Mouse (Mus musculus): ENCODE results near the gene Olfr1220.

Gene Olfr1220

GRCm38 (mm10) chr2:89106735-89107134 is at the start of gene Olfr1220:
TSS of gene Olfr1220 (minus strand) at chr2:89106835.
- no peak for DNase-seq (ENCODE audit: low spot score)

GRCm38 (mm10) chr2:89151460-89151859 is 44.8 kb upstream of the Olfr1220 start, which contains the start of gene Olfr1223:
TSS of gene Olfr1223 (minus strand) at chr2:89151560.
- no peak for DNase-seq (ENCODE audit: low spot score)

GRCm38 (mm10) chr2:89132954-89133353 is 26.3 kb upstream of the Olfr1220 start, which contains the start of gene Olfr1222:
TSS of gene Olfr1222 (minus strand) at chr2:89133054.
- DNase-seq (ENCODE audit: low spot score), result no peak

- DNase-seq (ENCODE audit: low spot score), result no peak
Measured at GRCm38 (mm10) chr2:89117183-89117582, 10.5 kb upstream of the Olfr1220 start, which contains the start of gene Olfr1221. TSS of gene Olfr1221 (minus strand) at chr2:89117283.

- no peak for DNase-seq (ENCODE audit: low spot score)
Measured at GRCm38 (mm10) chr2:89105651-89106050, 984 bp downstream of the Olfr1220 start.

GRCm38 (mm10) chr2:89093848-89094247 is 12.8 kb downstream of the Olfr1220 start:
- no peak for DNase-seq (ENCODE audit: low spot score)

- no peak for DNase-seq (ENCODE audit: low spot score)
Measured at GRCm38 (mm10) chr2:89083413-89083812, 23.2 kb downstream of the Olfr1220 start, which contains the start of gene Olfr1219. TSS of gene Olfr1219 (minus strand) at chr2:89083513.

- DNase-seq (ENCODE audit: low spot score), result no peak
Measured at GRCm38 (mm10) chr2:89081487-89081886, 25.1 kb downstream of the Olfr1220 start.

GRCm38 (mm10) chr2:89061087-89061486 is 45.5 kb downstream of the Olfr1220 start, which contains the start of gene Olfr1218:
TSS of gene Olfr1218 (minus strand) at chr2:89061187.
- no peak for DNase-seq (ENCODE audit: low spot score)

All from embryo, embryonic 10.5 days (tissue).